Mouse (Mus musculus): Measurements from ENCODE around the gene Avil.
"Not testable (repeated sequence)": the region's sequence is repeated elsewhere in the genome, so short reads cannot be mapped to it uniquely, and the experiment has no call there.

The Avil gene

GRCm38 (mm10) chr10:127061513-127061912 is 61.0 kb downstream of the Avil start:
- no peak for DNase-seq

DNA sequence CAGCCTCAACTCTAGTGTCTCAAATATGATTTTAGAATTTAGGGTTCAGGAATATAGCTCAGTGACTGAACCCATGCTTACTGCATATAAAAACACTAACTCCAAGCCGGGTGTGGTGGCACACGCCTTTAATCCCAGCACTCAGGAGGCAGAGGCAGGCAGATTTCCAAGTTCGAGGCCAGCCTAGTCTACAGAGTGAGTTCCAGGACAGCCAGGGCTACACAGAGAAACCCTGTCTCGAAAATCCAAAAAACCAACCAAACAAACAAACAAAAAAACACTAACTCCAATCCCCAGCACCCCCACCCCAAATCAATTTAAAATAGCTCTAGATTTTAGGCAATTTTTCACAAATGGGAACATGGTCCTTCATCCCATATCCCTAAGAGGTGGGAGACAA is 61.6 kb downstream of the Avil start:
- not testable (repeated sequence) for DNase-seq

DNA sequence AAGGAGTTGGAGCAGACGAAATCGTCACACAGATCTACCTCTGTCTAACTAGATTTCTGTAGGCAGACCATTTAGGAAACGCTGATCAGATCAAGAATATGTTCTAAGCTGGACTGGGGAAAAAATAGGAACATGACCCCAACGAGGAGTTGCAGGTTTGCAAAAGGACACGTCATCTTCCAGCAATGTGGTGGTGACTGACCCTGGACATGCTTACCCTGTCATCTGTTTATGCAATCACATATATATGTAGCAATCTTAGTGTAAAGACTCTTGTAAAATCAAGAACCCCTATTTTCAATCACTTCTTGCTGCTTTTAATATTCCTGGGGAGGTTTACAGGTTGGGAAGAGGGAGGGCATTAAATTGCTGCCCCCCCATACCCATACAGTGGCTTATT is 62.0 kb downstream of the Avil start:
- DNase-seq, result no peak

GRCm38 (mm10) chr10:127063239-127063872 is 62.8 kb downstream of the Avil start, which contains the start of gene Cdk4:
Gene Cdk4, plus strand, starts transcription at chr10:127063534.
- peak; percentile 97 to 98 for DNase-seq

GRCm38 (mm10) chr10:127063913-127064870 is 63.7 kb downstream of the Avil start:
- no peak for DNase-seq

DNA sequence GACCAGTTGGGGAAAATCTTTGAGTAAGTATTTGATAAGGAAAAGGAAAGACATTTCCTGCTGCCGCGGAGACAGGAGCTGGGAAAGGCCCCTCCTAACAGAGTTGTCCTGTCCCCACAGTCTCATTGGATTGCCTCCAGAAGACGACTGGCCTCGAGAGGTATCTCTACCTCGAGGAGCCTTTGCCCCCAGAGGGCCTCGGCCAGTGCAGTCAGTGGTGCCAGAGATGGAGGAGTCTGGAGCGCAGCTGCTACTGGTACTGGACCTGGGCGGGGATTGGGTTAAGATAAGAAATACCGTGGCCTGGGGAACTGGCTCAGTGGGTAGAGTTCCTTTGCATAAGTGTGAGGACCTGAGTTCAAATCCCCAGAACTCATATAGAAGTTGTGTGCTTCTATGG is 65.5 kb downstream of the Avil start:
- peak in 1 of 2 experiments; percentile 6 for DNase-seq

DNA sequence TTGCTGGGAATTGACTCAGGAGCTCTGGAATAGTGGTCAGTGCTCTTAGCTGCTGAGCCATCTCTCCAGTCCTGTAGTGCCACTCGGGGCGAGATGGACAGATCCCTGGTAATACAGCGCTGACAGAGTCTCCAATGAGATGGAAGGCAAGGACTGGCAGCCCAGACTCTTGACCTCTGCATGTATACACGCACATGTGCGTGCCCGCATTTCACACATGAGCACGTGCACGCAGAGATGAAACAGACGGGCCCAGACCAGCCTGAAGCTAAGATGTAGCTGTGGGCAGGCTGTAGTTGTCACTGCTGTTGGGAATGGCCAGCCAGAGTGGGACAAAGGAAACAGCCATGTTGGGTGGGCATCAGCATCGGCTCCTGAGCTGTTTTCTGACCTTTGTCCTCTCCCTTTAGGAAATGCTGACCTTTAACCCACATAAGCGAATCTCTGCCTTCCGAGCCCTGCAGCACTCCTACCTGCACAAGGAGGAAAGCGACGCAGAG is 66.1 kb downstream of the Avil start:
- peak in 1 of 2 experiments; percentile 4 for DNase-seq

DNA sequence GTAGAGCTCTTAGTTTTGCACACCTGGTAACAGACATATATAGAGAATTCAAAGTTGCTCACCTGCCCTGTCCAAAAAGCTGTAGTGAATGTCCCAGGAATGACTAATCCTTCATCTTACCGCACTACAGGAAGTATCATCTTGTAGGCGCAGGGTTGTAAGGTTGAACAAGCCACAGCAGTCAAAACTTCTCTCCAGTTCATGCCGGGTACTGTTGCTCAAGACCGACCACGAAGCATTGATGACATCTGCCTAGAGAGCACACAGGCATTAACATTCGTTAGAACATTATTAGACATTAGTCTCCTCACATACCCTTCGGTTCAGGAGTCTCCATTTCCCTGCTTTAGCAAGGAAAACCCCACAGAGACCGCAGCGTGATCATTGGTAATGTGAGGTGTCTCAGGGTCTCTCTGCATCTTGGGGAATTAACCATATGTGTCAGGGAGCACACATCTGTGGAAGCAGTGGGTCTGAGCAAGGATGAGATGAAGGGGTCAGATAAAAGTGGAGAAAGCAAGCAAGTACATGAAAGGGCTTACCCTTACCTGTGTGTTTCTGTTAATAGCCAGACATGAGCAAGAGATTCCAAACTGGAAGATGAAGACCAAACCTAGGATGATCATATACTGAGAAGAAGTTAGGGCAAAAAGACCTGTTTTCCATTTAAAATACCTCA is 68.0 kb downstream of the Avil start:
- DNase-seq, result peak in 1 of 2 experiments; percentile 3

DNA sequence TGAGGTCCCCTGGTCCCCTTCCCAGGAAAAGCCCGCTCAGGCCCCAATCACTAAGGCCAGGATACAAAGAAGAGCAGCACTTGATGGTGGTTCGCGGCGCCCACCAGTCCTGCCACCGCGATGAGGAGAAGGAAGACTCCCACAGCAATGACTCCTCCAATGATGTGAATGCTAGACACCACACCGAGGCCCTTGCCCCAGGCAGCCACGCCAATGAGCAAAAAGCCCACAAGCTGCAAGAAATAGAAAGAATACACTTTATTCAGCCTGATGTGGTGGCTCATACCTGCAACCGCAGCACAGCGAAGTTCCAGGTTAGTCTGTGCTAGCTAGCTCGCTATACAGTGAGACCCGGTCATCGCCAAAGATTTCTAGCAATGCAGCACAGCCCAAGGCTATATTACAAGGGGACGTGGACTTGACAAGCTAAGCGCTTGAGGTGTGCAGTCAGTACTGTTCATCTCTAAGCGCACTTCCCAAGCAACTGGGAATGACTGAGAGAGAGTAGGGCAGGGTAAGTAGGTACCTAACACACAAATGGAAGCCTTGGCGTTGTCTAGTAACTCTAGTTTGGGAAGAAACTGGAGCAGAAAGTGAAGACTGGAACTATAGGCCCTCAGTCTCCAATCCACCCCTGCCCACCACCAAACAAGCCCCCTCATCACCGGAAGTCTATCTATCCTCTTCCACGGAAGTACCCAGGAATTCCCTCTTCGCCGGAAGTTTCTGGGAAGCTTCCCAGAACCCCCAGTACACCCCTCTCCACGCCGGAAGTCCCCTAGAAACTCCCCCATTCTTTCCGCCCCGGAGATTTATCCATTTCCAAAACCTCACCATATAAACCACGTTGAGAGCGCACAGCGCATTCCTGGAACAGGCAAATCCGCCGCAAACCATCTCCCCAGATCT is 69.0 kb downstream of the Avil start:
- DNase-seq, result no peak

Measured in spleen, adult 18-20 months (tissue).